In genomic region chr9:27790725-27791638, GRCm38 (mm10) we compare ENCODE assay signal across 9 mouse cellular contexts. TPM values are rescaled to one million over a fixed set of nuclear protein-coding genes. Genes with fewer than 3 reads are reported as not detected.
DNase-seq lines count a peak whose midpoint lies in the region; ATAC-seq lines count a peak whose summit lies in the region.
"Had no signal": no experiment of that assay in that cellular context is flagged by ENCODE, and none has a peak within 500 bp of the region (broad histone marks: within the 10 kb centered on the region; RNA-seq: fewer than 3 reads in every experiment).

Gene Opcml (plus strand): TSS chr9:27790775.

- peak within 1 kb of the TSS; percentile 34 for H3K4me3 ChIP-seq in kidney, embryonic 14.5 days (ENCODE audit: low read length)
- peak within 1 kb of the TSS; percentile 48 for H3K4me3 ChIP-seq in limb, embryonic 10.5 days

- peak within 1 kb of the TSS; percentile 45 for H3K4me2 ChIP-seq in kidney, embryonic 14.5 days (replicated peaks; ENCODE audit: low read depth, low read length)

- peak; percentile 62 for ATAC-seq in kidney, embryonic 14.5 days (ENCODE audit: low FRiP score, low TSS enrichment)

- no peaks in the 10 kb centered on the region for H3K4me1 ChIP-seq in kidney, embryonic 14.5 days (ENCODE audit: control insufficient read depth, insufficient read depth, low read length)
- peaks cover 10% of the 10 kb centered on the region for H3K4me1 ChIP-seq in limb, embryonic 10.5 days

- 1% methylated on average over 28 of the region's 28 CpGs for WGBS in kidney, embryonic 14.5 days
- whole genome bisulfite sequencing in limb, embryonic 10.5 days = 1% methylated on average over 28 of the region's 28 CpGs

- no peak within 1 kb of the TSS for H3K9ac ChIP-seq in kidney, embryonic 14.5 days (ENCODE audit: low read depth, low read length)

- DNase-seq in kidney, adult 18-20 months = no peak
- peak; percentile 54 to 60 for DNase-seq in cerebellum, postnatal 25 days
- peak; percentile 73 to 76 for DNase-seq in frontal cortex, postnatal 36 days (ENCODE audit: low spot score in 2 of 2)
- peak; percentile 60 for DNase-seq in limb, embryonic 10.5 days (ENCODE audit: low spot score)
- DNase-seq in right cerebral cortex, adult 18-20 months = peak; percentile 78
- no peak for DNase-seq in c-Kit-positive CD71-positive TER-119-positive erythroid progenitor cells, embryonic 14.5 days (ENCODE audit: low spot score)
- no peak for DNase-seq in kidney, postnatal 14 days

- H3K36me3 ChIP-seq in kidney, embryonic 14.5 days (ENCODE audit: control insufficient read depth, insufficient read depth, low read length) = no peaks in the 10 kb centered on the region
- H3K36me3 ChIP-seq in limb, embryonic 10.5 days = no peaks in the 10 kb centered on the region

- no peaks in the 10 kb centered on the region for H3K9me3 ChIP-seq in kidney, embryonic 14.5 days (ENCODE audit: control insufficient read depth, low read length)
- H3K9me3 ChIP-seq in limb, embryonic 10.5 days (replicated peaks) = no peaks in the 10 kb centered on the region

- H3K27me3 ChIP-seq in kidney, embryonic 14.5 days (ENCODE audit: control insufficient read depth, insufficient read depth, low read length) = peaks cover 27% of the 10 kb centered on the region
- peaks cover 68% of the 10 kb centered on the region for H3K27me3 ChIP-seq in limb, embryonic 10.5 days (ENCODE audit: low read depth, poor library complexity, severe bottlenecking)

- H3K27ac ChIP-seq in kidney, embryonic 14.5 days (ENCODE audit: low read depth, low read length) = no peak within 1 kb of the TSS
- H3K27ac ChIP-seq in limb, embryonic 10.5 days = no peak within 1 kb of the TSS
- H3K27ac ChIP-seq: macrophage had no signal

RNA-seq across cellular contexts. Expression of gene Opcml, which starts in this region (rescaled TPM):
- polyA plus RNA-seq in kidney, embryonic 14.5 days (2014; fragmentation: Nextera tagmentation; extraction: Ambion mirVana) = 1.9 TPM in 2 replicates
- polyA plus RNA-seq in limb, embryonic 10.5 days (2016; fragmentation: Nextera tagmentation; extraction: Ambion mirVana) = 0.46 and 0.90 TPM in 2 replicates
- polyA plus RNA-seq: macrophage had no signal

Comparison
In these comparisons a context has a peak if more than half of its experiments do, and no peak if none do; other contexts are left out.
1. Peak in DNase-seq and H3K4me3 ChIP-seq in limb, embryonic 10.5 days; RNA of the gene not detected or under 1 TPM.
2. DNase-seq: peak in cerebellum, postnatal 25 days (2 of 2), frontal cortex, postnatal 36 days (2 of 2) and right cerebral cortex, adult 18-20 months (single experiment); none in kidney, adult 18-20 months (single experiment), c-Kit-positive CD71-positive TER-119-positive erythroid progenitor cells, embryonic 14.5 days (single experiment) and kidney, postnatal 14 days (single experiment).